Mouse (Mus musculus): ENCODE measurements at regions not wholly inside any gene's neighbourhood (a gene's known extent, or its start where the extent isn't known, plus 50 kb on each side); places are given as distances from the start of the nearest gene placed in this dataset.

- Histone ChIP-seq H3K9ac (ENCODE audit: insufficient read depth, low read depth, low read length, poor library complexity, severe bottlenecking) (no peak overlapping the region), H3K4me3 (ENCODE audit: insufficient read depth in 1 of 2, low read depth in 1 of 2, low read length in 2 of 2, poor library complexity in 1 of 2, severe bottlenecking in 1 of 2) (no peak overlapping the region), H3K4me1 (ENCODE audit: control insufficient read depth in 2 of 2, insufficient read depth in 2 of 2, low read length in 2 of 2, poor library complexity in 1 of 2) (peaks cover 3 to 10% of the 10 kb centered on the region in 2 experiments; a peak in 3 of 4 replicates), H3K36me3 (ENCODE audit: control insufficient read depth, insufficient read depth, low read length, poor library complexity, severe bottlenecking) (no peaks in the 10 kb centered on the region), H3K9me3 (ENCODE audit: control insufficient read depth, insufficient read depth, low read depth, low read length) (no peaks in the 10 kb centered on the region), H3K27ac (ENCODE audit: insufficient read depth, low read depth, low read length, poor library complexity, severe bottlenecking) (no peak overlapping the region)
- in situ Hi-C loops (cut with MboI; ENCODE audit: low sequenced_read_pairs in 2 of 2, unreplicated experiment in 2 of 2), result no loop called here
- no peak for DNase-seq (ENCODE audit: low read depth, low spot score)
- TF ChIP-seq MAFK (IDR thresholded peaks at IDR 0.05; ENCODE audit: insufficient read depth, low read depth, low read length), result no peak
- TF ChIP-seq CHD2 (IDR thresholded peaks at IDR 0.05; ENCODE audit: low read depth, low read length), result no peak
- TF ChIP-seq ZNF384 (IDR thresholded peaks at IDR 0.05; ENCODE audit: low read depth, low read length), result no peak
- TF ChIP-seq HCFC1 (IDR thresholded peaks at IDR 0.05; ENCODE audit: borderline replicate concordance, insufficient read depth, low read length), result no peak
- TF ChIP-seq ZC3H11A (IDR thresholded peaks at IDR 0.05; ENCODE audit: borderline replicate concordance, low read depth, low read length), result no peak
Observed at GRCm38 (mm10) chr13:111943392-111944088, 134.7 kb upstream of the Map3k1 start.

- no peak overlapping the region for H3K27ac ChIP-seq (ENCODE audit: insufficient read depth, low read depth, low read length, poor library complexity, severe bottlenecking)
- TF ChIP-seq ZNF384 (IDR thresholded peaks at IDR 0.05; ENCODE audit: low read depth, low read length) (no peak), CHD2 (IDR thresholded peaks at IDR 0.05; ENCODE audit: low read depth, low read length) (no peak), ZC3H11A (IDR thresholded peaks at IDR 0.05; ENCODE audit: borderline replicate concordance, low read depth, low read length) (no peak), HCFC1 (IDR thresholded peaks at IDR 0.05; ENCODE audit: borderline replicate concordance, insufficient read depth, low read length) (no peak), MAFK (IDR thresholded peaks at IDR 0.05; ENCODE audit: insufficient read depth, low read depth, low read length) (no peak)
- H3K4me1 ChIP-seq (ENCODE audit: control insufficient read depth in 2 of 2, insufficient read depth in 2 of 2, low read length in 2 of 2, poor library complexity in 1 of 2), result peaks cover 3 to 10% of the 10 kb centered on the region in 2 experiments; a peak in 3 of 4 replicates
- in situ Hi-C loops (cut with MboI; ENCODE audit: low sequenced_read_pairs in 2 of 2, unreplicated experiment in 2 of 2), result no loop called here
- no peak overlapping the region for H3K9ac ChIP-seq (ENCODE audit: insufficient read depth, low read depth, low read length, poor library complexity, severe bottlenecking)
- no peaks in the 10 kb centered on the region for H3K9me3 ChIP-seq (ENCODE audit: control insufficient read depth, insufficient read depth, low read depth, low read length)
- no peak for DNase-seq (ENCODE audit: low read depth, low spot score)
- no peaks in the 10 kb centered on the region for H3K36me3 ChIP-seq (ENCODE audit: control insufficient read depth, insufficient read depth, low read length, poor library complexity, severe bottlenecking)
- no peak overlapping the region for H3K4me3 ChIP-seq (ENCODE audit: insufficient read depth in 1 of 2, low read depth in 1 of 2, low read length in 2 of 2, poor library complexity in 1 of 2, severe bottlenecking in 1 of 2)
Observed at GRCm38 (mm10) chr13:111944089-111944406, 135.3 kb upstream of the Map3k1 start.

GRCm38 (mm10) chr13:111946271-111946670, 137.5 kb upstream of the Map3k1 start:
- H3K9ac ChIP-seq (ENCODE audit: insufficient read depth, low read depth, low read length, poor library complexity, severe bottlenecking), result no peak overlapping the region
- H3K36me3 ChIP-seq (ENCODE audit: control insufficient read depth, insufficient read depth, low read length, poor library complexity, severe bottlenecking), result no peaks in the 10 kb centered on the region
- DNase-seq (ENCODE audit: low read depth, low spot score), result no peak
- H3K27ac ChIP-seq (ENCODE audit: insufficient read depth, low read depth, low read length, poor library complexity, severe bottlenecking), result no peak overlapping the region
- no peak overlapping the region for H3K4me3 ChIP-seq (ENCODE audit: insufficient read depth in 1 of 2, low read depth in 1 of 2, low read length in 2 of 2, poor library complexity in 1 of 2, severe bottlenecking in 1 of 2)
- in situ Hi-C loops (cut with MboI; ENCODE audit: low sequenced_read_pairs in 2 of 2, unreplicated experiment in 2 of 2), result no loop called here
- H3K9me3 ChIP-seq (ENCODE audit: control insufficient read depth, insufficient read depth, low read depth, low read length), result no peaks in the 10 kb centered on the region
- peaks cover 0 to 7% of the 10 kb centered on the region in 2 experiments; a peak in 2 of 4 replicates for H3K4me1 ChIP-seq (ENCODE audit: control insufficient read depth in 2 of 2, insufficient read depth in 2 of 2, low read length in 2 of 2, poor library complexity in 1 of 2)
- no peak for TF ChIP-seq CHD2 (IDR thresholded peaks at IDR 0.05; ENCODE audit: low read depth, low read length)
- no peak for TF ChIP-seq ZC3H11A (IDR thresholded peaks at IDR 0.05; ENCODE audit: borderline replicate concordance, low read depth, low read length)
- TF ChIP-seq HCFC1 (IDR thresholded peaks at IDR 0.05; ENCODE audit: borderline replicate concordance, insufficient read depth, low read length), result no peak
- no peak for TF ChIP-seq MAFK (IDR thresholded peaks at IDR 0.05; ENCODE audit: insufficient read depth, low read depth, low read length)
- no peak for TF ChIP-seq ZNF384 (IDR thresholded peaks at IDR 0.05; ENCODE audit: low read depth, low read length)

GRCm38 (mm10) chr13:111946811-111947210, 138.0 kb upstream of the Map3k1 start:
- no peaks in the 10 kb centered on the region for H3K9me3 ChIP-seq (ENCODE audit: control insufficient read depth, insufficient read depth, low read depth, low read length)
- DNase-seq (ENCODE audit: low read depth, low spot score), result no peak
- TF ChIP-seq MAFK (IDR thresholded peaks at IDR 0.05; ENCODE audit: insufficient read depth, low read depth, low read length) (no peak), ZNF384 (IDR thresholded peaks at IDR 0.05; ENCODE audit: low read depth, low read length) (no peak), CHD2 (IDR thresholded peaks at IDR 0.05; ENCODE audit: low read depth, low read length) (no peak), ZC3H11A (IDR thresholded peaks at IDR 0.05; ENCODE audit: borderline replicate concordance, low read depth, low read length) (no peak), HCFC1 (IDR thresholded peaks at IDR 0.05; ENCODE audit: borderline replicate concordance, insufficient read depth, low read length) (no peak)
- in situ Hi-C loops (cut with MboI; ENCODE audit: low sequenced_read_pairs in 2 of 2, unreplicated experiment in 2 of 2), result no loop called here
- peaks cover 0 to 7% of the 10 kb centered on the region in 2 experiments; a peak in 2 of 4 replicates for H3K4me1 ChIP-seq (ENCODE audit: control insufficient read depth in 2 of 2, insufficient read depth in 2 of 2, low read length in 2 of 2, poor library complexity in 1 of 2)
- no peak overlapping the region for H3K4me3 ChIP-seq (ENCODE audit: insufficient read depth in 1 of 2, low read depth in 1 of 2, low read length in 2 of 2, poor library complexity in 1 of 2, severe bottlenecking in 1 of 2)
- no peak overlapping the region for H3K9ac ChIP-seq (ENCODE audit: insufficient read depth, low read depth, low read length, poor library complexity, severe bottlenecking)
- H3K27ac ChIP-seq (ENCODE audit: insufficient read depth, low read depth, low read length, poor library complexity, severe bottlenecking), result no peak overlapping the region
- no peaks in the 10 kb centered on the region for H3K36me3 ChIP-seq (ENCODE audit: control insufficient read depth, insufficient read depth, low read length, poor library complexity, severe bottlenecking)

All from ES-E14 (cell line).